10 mouse cellular contexts compared by ENCODE assay signal in the genomic region with DNA sequence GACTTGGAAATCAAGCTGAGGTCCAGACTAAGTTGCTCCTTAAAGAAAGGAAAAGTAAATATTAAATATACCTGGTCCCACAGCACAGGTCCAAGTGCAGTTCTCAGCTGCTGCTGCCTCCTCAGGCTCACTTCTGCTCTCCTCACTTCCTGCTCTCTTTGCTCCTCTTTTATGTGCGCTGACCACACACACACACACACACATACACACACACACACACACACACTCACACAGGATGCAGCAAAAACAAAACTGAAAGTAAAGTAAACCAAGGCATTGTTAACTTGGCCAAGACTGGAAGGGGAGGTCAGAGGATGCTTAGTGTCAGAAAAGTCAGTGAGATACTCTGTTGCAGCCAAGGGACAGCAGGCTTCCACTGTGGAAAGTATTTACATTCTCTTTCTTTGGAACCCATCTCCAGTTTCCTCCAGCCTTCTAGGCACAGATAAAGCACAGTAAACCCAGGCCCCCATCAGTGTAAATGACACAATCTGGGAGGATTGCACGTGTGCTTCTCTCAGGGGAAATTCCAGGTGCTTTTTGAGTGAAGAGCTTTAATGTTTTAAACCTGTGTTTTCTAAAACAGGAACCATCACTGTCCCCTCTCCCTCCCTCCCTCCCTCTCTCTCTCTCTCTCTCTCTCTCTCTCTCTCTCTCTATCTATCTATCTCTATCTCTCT. TPM values are rescaled to one million over a fixed set of nuclear protein-coding genes. Genes with fewer than 3 reads are reported as not detected.
A peak's percentile ranks its signal among the peaks of the same experiment; 100 is the strongest.
DNase-seq lines count a peak whose midpoint lies in the region; ATAC-seq lines count a peak whose summit lies in the region.
"Not testable (repeated sequence)": the region's sequence is repeated elsewhere in the genome, so short reads cannot be mapped to it uniquely, and the experiment has no call there.
"Had no signal": no experiment of that assay in that cellular context is flagged by ENCODE, and none has a peak within 500 bp of the region (broad histone marks: within the 10 kb centered on the region; RNA-seq: fewer than 3 reads in every experiment).

Gene Gbp9, minus strand, starts transcription at position 131 of the 680 bp plus-strand sequence.
Gene Gbp8, minus strand, starts transcription at position 132 of the 680 bp plus-strand sequence.
Gene Gbp4, minus strand, starts transcription at position 178 of the 680 bp plus-strand sequence.

- H3K27me3 ChIP-seq in heart, embryonic 14.5 days (ENCODE audit: control insufficient read depth, insufficient read depth, low read length); liver, embryonic 16.5 days (ENCODE audit: control insufficient read depth, insufficient read depth, low read depth, low read length): not testable (repeated sequence)

- H3K4me2 ChIP-seq in heart, embryonic 14.5 days (ENCODE audit: low read length) = peak within 1 kb of the TSS; percentile 29; the same call in 1 of the 2 replicates
- H3K4me2 ChIP-seq in liver, embryonic 16.5 days (ENCODE audit: low read depth, low read length) = not testable (repeated sequence)

- H3K4me3 ChIP-seq in brown adipose tissue, adult 24 weeks (ENCODE audit: insufficient read depth, low read depth, low read length) = peak within 1 kb of the TSS; percentile 50
- H3K4me3 ChIP-seq in heart, embryonic 14.5 days (ENCODE audit: control insufficient read depth in 1 of 2, insufficient read depth in 1 of 2, low read depth in 1 of 2, low read length in 2 of 2) = peak within 1 kb of the TSS; percentile 4 to 16; a peak in 3 of 4 replicates
- not testable (repeated sequence) for H3K4me3 ChIP-seq in liver, embryonic 16.5 days (ENCODE audit: low read depth, low read length)

- 0 out of 2 replicates have a peak within 1 kb of the TSS, but pooled peaks have one; percentile 5 for H3K9ac ChIP-seq in heart, embryonic 14.5 days (ENCODE audit: low read length)
- not testable (repeated sequence) for H3K9ac ChIP-seq in liver, embryonic 16.5 days (ENCODE audit: low read depth, low read length)

- ATAC-seq in heart, embryonic 14.5 days (ENCODE audit: insufficient number of reproducible peaks, insufficient read depth, low FRiP score, low read depth) = not testable (repeated sequence)
- ATAC-seq in liver, embryonic 16.5 days (ENCODE audit: low read depth) = 0 out of 2 replicates have a peak, but pooled peaks have one; percentile 30
- peak; percentile 62 for ATAC-seq in megakaryocyte, adult 5-6 weeks (ENCODE audit: poor library complexity, severe bottlenecking)

- H3K36me3 ChIP-seq in heart, embryonic 14.5 days (ENCODE audit: control insufficient read depth, insufficient read depth, low read length); liver, embryonic 16.5 days (ENCODE audit: control insufficient read depth, insufficient read depth): not testable (repeated sequence)

- not testable (repeated sequence) for H3K4me1 ChIP-seq in brown adipose tissue, adult 24 weeks (ENCODE audit: control insufficient read depth, insufficient read depth, insufficient read length, low read length); heart, embryonic 14.5 days (ENCODE audit: control insufficient read depth in 2 of 2, insufficient read depth in 2 of 2, low read length in 2 of 2); liver, embryonic 16.5 days (ENCODE audit: control insufficient read depth, low read depth, low read length)

- not testable (repeated sequence) for H3K9me3 ChIP-seq in heart, embryonic 14.5 days (ENCODE audit: control insufficient read depth, low read length); liver, embryonic 16.5 days (replicated peaks; ENCODE audit: control insufficient read depth, low read length)

- 21% methylated on average over 2 of the region's 2 CpGs for WGBS in heart, embryonic 14.5 days
- WGBS in liver, embryonic 16.5 days (ENCODE audit: insufficient replicate concordance) = 0% methylated on average over 2 of the region's 2 CpGs

- peak within 1 kb of the TSS; percentile 82 for H3K27ac ChIP-seq in brown adipose tissue, adult 24 weeks (replicated peaks; ENCODE audit: low read depth, low read length)
- peak within 1 kb of the TSS in 1 of 2 experiments; percentile 44; a peak in 1 of 4 replicates for H3K27ac ChIP-seq in heart, embryonic 14.5 days (replicated peaks in 1 of 2; ENCODE audit: control insufficient read depth in 1 of 2, insufficient read depth in 1 of 2, low read depth in 2 of 2, low read length in 2 of 2)
- not testable (repeated sequence) for H3K27ac ChIP-seq in liver, embryonic 16.5 days (ENCODE audit: low read length)

- DNase-seq in 3134 (ENCODE audit: extremely low read depth, insufficient read length, low spot score) (peak; percentile 20), R1 (ENCODE audit: low read depth, low spot score) (peak; percentile 32)
- DNase-seq in kidney, adult 18-20 months = peak; percentile 13
- DNase-seq in spleen, postnatal 10 days (ENCODE audit: low spot score in 2 of 2) = peak; percentile 8 to 56

RNA-seq across cellular contexts. Expression of gene Gbp9, which starts in this region (rescaled TPM):
- polyA plus RNA-seq in brown adipose tissue, adult 24 weeks (2012; ENCODE audit: insufficient read depth, insufficient read length, missing spikeins) = 4.8 and 7.0 TPM in 2 replicates
- 6.1 and 6.5 TPM in 2 replicates for polyA plus RNA-seq in heart, embryonic 14.5 days (2014; fragmentation: Nextera tagmentation; extraction: Ambion mirVana)
- 0.89 and 1.2 TPM in 2 replicates for polyA plus RNA-seq in liver, embryonic 16.5 days (2015; fragmentation: Nextera tagmentation; extraction: Ambion mirVana)
- 5.6 and 6.3 TPM in 2 replicates for total RNA-seq in megakaryocyte, adult 5-6 weeks (2015)
- 7.3 and 9.0 TPM in 2 replicates for total RNA-seq in megakaryocyte, adult 5-6 weeks (2017)
- polyA plus RNA-seq: C2C12 had no signal

RNA-seq across cellular contexts. Expression of gene Gbp8, which starts in this region (rescaled TPM):
- 2.1 TPM in 1 of 2 replicates, not detected in the other for polyA plus RNA-seq in brown adipose tissue, adult 24 weeks (2012; ENCODE audit: insufficient read depth, insufficient read length, missing spikeins)
- polyA plus RNA-seq in heart, embryonic 14.5 days (2014; fragmentation: Nextera tagmentation; extraction: Ambion mirVana) = 1.3 and 2.2 TPM in 2 replicates
- polyA plus RNA-seq in liver, embryonic 16.5 days (2015; fragmentation: Nextera tagmentation; extraction: Ambion mirVana) = 3.5 and 3.7 TPM in 2 replicates
- total RNA-seq in megakaryocyte, adult 5-6 weeks (2015) = 1.3 and 2.1 TPM in 2 replicates
- total RNA-seq in megakaryocyte, adult 5-6 weeks (2017) = 0.37 and 1.1 TPM in 2 replicates
- polyA plus RNA-seq: C2C12; limb, embryonic 10.5 days had no signal

RNA-seq across cellular contexts. Expression of gene Gbp4, which starts in this region (rescaled TPM):
- polyA plus RNA-seq in brown adipose tissue, adult 24 weeks (2012; ENCODE audit: insufficient read depth, insufficient read length, missing spikeins) = 4.8 and 5.8 TPM in 2 replicates
- 5.3 and 6.2 TPM in 2 replicates for polyA plus RNA-seq in heart, embryonic 14.5 days (2014; fragmentation: Nextera tagmentation; extraction: Ambion mirVana)
- 0.72 and 0.91 TPM in 2 replicates for polyA plus RNA-seq in liver, embryonic 16.5 days (2015; fragmentation: Nextera tagmentation; extraction: Ambion mirVana)
- total RNA-seq in megakaryocyte, adult 5-6 weeks (2015) = 2.2 TPM in 2 replicates
- 1.9 and 3.0 TPM in 2 replicates for total RNA-seq in megakaryocyte, adult 5-6 weeks (2017)
- polyA plus RNA-seq: C2C12 had no signal
